Comparison of ENCODE assay signal across 12 mouse cellular contexts in the genomic region with DNA sequence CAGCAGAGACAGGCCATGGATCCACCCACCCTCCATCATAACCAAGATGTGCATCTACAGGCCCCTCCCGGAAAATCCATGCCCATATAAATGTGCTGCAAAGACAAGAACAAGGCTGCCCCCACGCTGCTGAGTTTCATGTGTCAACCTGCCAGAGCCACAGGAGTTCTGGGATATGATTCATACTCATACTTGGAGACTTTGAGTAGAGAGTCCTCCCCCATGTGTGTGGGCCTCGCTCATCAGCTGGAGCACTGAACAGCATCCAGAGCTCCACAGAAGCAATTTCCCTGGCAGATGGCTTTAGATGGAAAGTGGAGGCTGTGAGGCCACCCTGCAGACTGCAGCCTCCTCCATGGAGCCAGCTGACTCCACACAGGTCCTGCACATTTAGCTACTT. TPM values are rescaled to one million over a fixed set of nuclear protein-coding genes. Genes with fewer than 3 reads are reported as not detected.
A peak's percentile ranks its signal among the peaks of the same experiment; 100 is the strongest.
DNase-seq lines count a peak whose midpoint lies in the region; ATAC-seq and TF ChIP-seq lines count a peak whose summit lies in the region.
"Had no signal": no experiment of that assay in that cellular context is flagged by ENCODE, and none has a peak within 500 bp of the region (broad histone marks: within the 10 kb centered on the region; RNA-seq: fewer than 3 reads in every experiment).

No protein-coding gene starts in this region.

- no peak for TF ChIP-seq CTCF in midbrain, postnatal 0 days (IDR thresholded peaks at IDR 0.05)

- peak; percentile 47 for DNase-seq in midbrain, postnatal 0 days (ENCODE audit: low spot score)
- peak; percentile 63 to 84 for DNase-seq in frontal cortex, postnatal 14 days (ENCODE audit: low spot score in 2 of 2)
- DNase-seq in layer of hippocampus, postnatal 10 days (ENCODE audit: low spot score in 2 of 2) = peak; percentile 36 to 48
- DNase-seq in skeletal muscle tissue, adult 2 months (ENCODE audit: low read depth, low spot score) = peak; percentile 38
- no peak for DNase-seq in lung, postnatal 36 days
- no peak for DNase-seq in thymus, adult 18-20 months

- H3K36me3 ChIP-seq in midbrain, postnatal 0 days (ENCODE audit: insufficient read depth, low read length) = no peaks in the 10 kb centered on the region
- no peaks in the 10 kb centered on the region for H3K36me3 ChIP-seq in midbrain, embryonic 16.5 days (ENCODE audit: control insufficient read depth, insufficient read depth, low read length)
- H3K36me3 ChIP-seq: neural tube, embryonic 12.5 days had no signal

- ATAC-seq in midbrain, postnatal 0 days (ENCODE audit: low FRiP score) = no peak
- ATAC-seq in midbrain, embryonic 16.5 days = no peak
- no peak for ATAC-seq in inflammation-experienced regulatory T-cells, adult 6 months

- H3K27ac ChIP-seq in midbrain, postnatal 0 days (ENCODE audit: low read depth, low read length) = no peak overlapping the region
- H3K27ac ChIP-seq in midbrain, embryonic 16.5 days (ENCODE audit: low read length) = no peak overlapping the region
- H3K27ac ChIP-seq: neural tube, embryonic 12.5 days had no signal

- 90% methylated on average over 3 of the region's 3 CpGs for WGBS in midbrain, postnatal 0 days
- WGBS in midbrain, embryonic 16.5 days = 81% methylated on average over 3 of the region's 3 CpGs

- no peaks in the 10 kb centered on the region for H3K4me1 ChIP-seq in midbrain, postnatal 0 days (ENCODE audit: insufficient read depth, low read length)
- no peaks in the 10 kb centered on the region for H3K4me1 ChIP-seq in midbrain, embryonic 16.5 days (ENCODE audit: control insufficient read depth, insufficient read depth, low read length)

- no peak overlapping the region for H3K9ac ChIP-seq in midbrain, postnatal 0 days (replicated peaks; ENCODE audit: low read length, poor library complexity, severe bottlenecking)
- no peak overlapping the region for H3K9ac ChIP-seq in midbrain, embryonic 16.5 days (ENCODE audit: low read depth, low read length)
- H3K9ac ChIP-seq: neural tube, embryonic 12.5 days had no signal

- H3K27me3 ChIP-seq in midbrain, postnatal 0 days (ENCODE audit: insufficient read depth, low read length) = no peaks in the 10 kb centered on the region
- no peaks in the 10 kb centered on the region for H3K27me3 ChIP-seq in midbrain, embryonic 16.5 days (ENCODE audit: control insufficient read depth, insufficient read depth, low read depth, low read length)

- H3K4me3 ChIP-seq in midbrain, postnatal 0 days (ENCODE audit: low read depth, low read length) = no peak overlapping the region
- H3K4me3 ChIP-seq in midbrain, embryonic 16.5 days (ENCODE audit: low read depth, low read length) = no peak overlapping the region
- H3K4me3 ChIP-seq: neural tube, embryonic 12.5 days had no signal

- no peaks in the 10 kb centered on the region for H3K9me3 ChIP-seq in midbrain, postnatal 0 days (ENCODE audit: low read length)
- H3K9me3 ChIP-seq in midbrain, embryonic 16.5 days (replicated peaks; ENCODE audit: control insufficient read depth, low read length, poor library complexity, severe bottlenecking) = 0 out of 2 replicates have a peak, but pooled peaks cover 3% of the 10 kb centered on the region

- no peak overlapping the region for H3K4me2 ChIP-seq in midbrain, postnatal 0 days (ENCODE audit: low read depth, low read length, poor library complexity, severe bottlenecking)
- H3K4me2 ChIP-seq in midbrain, embryonic 16.5 days (ENCODE audit: low read length) = no peak overlapping the region
- H3K4me2 ChIP-seq: liver, embryonic 11.5 days; neural tube, embryonic 12.5 days had no signal

RNA-seq across cellular contexts. Expression of a gene that starts 10.9 kb away (rescaled TPM):
- 0.71 TPM in 1 of 2 replicates, not detected in the other for total RNA-seq in midbrain, postnatal 0 days (2014; rRNA removed)
- polyA plus RNA-seq in midbrain, postnatal 0 days (2015; fragmentation: Nextera tagmentation; extraction: Ambion mirVana) = not detected in 2 replicates
- polyA plus RNA-seq in midbrain, embryonic 16.5 days (2015; fragmentation: Nextera tagmentation; extraction: Ambion mirVana) = 0.36 TPM in 1 of 2 replicates, not detected in the other
- total RNA-seq in layer of hippocampus, postnatal 10 days (2021) = under 1 TPM; 0.56 to 0.98 TPM
- not detected for polyA plus RNA-seq in inflammation-experienced regulatory T-cells, adult 6 months (2017; shearing (Covaris generic))
- total RNA-seq: common myeloid progenitor, adult 5-6 weeks; heart, postnatal 36 days had no signal

Comparison
In these comparisons a context has a peak if more than half of its experiments do, and no peak if none do; other contexts are left out.
1. DNase-seq: peak in midbrain, postnatal 0 days (single experiment), frontal cortex, postnatal 14 days (2 of 2), layer of hippocampus, postnatal 10 days (2 of 2) and skeletal muscle tissue, adult 2 months (single experiment); none in lung, postnatal 36 days (single experiment) and thymus, adult 18-20 months (0 of 2).